Mouse (Mus musculus) cerebellum, adult 18-20 months (tissue): ENCODE measurements around the gene Klhl31.

ENCODE experiments used
- DNase-seq, 2 experiments: peaks; one replicate each; pipeline ENCODE4 v3.0.0; 2021

The Klhl31 gene

DNA sequence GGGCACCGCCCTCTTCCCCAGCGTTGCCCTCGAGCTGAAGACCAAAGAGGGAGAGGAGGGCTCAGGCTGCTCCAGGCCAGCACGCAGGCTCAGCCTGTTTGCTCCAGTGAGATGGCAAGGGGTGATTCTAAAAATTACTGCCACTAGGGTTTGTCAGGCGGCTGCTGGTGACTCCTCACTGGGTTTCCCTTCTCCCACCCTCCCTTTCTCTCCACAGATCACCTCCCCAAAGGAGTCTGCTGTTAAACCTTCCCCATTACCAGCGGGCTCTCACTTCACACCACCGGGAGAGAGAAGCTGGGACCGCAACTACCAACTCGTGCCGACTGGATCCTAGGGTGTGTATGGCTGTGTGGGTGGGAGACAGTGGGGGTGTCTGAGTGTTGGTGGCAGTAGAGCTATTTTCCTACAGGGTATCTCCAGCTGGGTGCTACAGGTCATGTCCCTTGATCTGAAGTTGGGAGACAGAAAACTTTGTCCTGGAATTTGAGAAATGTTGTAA, at the start of gene Klhl31:
Gene Klhl31 (plus strand): TSS at position 51 of the 502 bp plus-strand sequence.
- no peak for DNase-seq

DNA sequence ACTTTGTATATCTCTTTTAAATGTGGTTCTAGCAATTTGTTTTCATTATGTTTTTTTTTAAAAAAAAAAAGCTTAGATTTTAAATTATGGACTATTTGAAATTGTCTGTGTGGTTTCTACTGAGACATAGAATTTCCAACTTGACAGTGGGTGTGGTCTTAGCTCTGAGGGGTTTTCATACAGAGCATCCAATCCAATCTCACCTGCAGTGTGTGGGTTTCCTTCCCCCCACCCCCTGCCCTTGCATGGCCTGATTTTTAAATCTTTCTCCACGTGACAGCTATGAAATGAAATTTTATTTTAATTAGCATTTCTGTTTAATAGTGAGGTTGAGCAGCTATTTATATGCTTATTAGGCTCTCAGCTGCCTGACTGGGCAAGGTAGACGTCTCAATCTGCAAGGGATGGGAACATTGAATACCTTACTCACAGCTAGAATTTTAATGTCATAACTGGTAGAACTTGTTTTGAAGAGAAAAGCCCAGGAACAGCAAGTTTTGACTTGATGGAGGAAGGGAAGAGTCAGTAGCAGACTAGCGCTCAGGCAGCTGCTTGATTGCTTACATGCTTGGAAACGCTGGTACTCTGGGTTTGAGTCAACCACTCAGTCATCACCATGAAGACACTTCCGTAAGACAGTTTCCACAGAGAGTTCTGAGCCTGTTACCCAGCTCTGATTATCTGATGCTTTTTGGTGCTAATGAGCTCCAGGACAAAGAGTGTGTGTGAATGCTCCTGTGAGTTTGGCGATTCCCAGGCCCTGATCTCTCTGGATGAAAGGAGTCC, 49.3 kb upstream of the Klhl31 start:
- no peak for DNase-seq

DNA sequence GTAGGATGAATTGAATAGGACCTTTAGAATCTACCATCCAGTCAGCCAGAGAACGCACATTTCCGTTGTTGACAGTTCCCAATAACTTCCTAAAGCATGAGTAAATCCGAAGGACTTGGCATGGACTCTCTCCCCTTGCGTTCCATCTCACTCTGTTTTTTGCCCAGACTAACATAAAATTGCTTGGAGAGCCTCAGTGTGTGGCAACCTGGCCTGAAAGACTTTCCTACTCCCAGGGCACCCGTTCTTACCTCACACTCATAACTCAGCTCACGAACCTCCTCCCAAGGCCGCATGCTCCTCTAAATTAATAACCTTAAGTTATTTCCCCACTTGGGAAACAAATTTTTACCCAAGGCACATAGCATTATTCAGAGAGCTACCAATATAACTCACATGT, 48.7 kb upstream of the Klhl31 start:
- DNase-seq = no peak

DNA sequence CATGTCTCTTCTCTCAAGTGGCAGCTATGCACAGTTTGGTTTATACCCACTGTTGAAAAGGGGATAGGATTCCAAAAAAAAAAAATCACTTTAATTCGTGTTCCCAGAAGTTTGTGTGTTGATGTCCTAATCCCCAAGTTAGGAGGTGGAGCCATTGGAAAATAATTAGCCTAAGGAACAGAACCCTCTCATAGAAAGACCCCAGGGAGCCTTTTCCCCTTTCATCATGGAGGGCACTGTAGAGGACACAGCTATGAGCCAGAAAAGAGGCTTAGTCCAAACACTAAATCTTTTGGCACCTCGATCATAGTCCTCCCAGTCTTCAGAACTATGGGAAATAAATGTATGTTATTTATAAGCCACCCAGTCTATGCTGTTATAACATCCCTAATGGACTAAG, 46.8 kb upstream of the Klhl31 start:
- DNase-seq = no peak

DNA sequence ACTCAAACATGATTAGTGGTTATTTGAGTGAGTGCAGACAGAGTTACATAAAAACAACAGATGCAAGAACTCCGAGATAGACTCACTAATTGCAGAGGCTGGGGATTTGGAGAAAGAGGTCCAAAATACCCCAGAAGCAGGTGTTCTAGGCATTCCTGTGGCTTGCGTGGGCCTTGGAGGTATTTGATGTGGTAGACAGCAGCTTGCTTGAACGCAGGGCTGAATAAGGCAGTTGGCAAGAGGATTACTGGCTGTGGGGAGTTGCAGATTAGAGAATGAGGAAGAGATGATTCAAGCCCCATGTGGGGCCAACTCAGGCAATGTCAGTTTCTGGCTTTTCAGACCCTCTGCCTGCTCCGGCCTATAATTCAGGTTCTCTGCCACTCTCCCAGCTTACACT, 43.9 kb upstream of the Klhl31 start:
- no peak for DNase-seq

DNA sequence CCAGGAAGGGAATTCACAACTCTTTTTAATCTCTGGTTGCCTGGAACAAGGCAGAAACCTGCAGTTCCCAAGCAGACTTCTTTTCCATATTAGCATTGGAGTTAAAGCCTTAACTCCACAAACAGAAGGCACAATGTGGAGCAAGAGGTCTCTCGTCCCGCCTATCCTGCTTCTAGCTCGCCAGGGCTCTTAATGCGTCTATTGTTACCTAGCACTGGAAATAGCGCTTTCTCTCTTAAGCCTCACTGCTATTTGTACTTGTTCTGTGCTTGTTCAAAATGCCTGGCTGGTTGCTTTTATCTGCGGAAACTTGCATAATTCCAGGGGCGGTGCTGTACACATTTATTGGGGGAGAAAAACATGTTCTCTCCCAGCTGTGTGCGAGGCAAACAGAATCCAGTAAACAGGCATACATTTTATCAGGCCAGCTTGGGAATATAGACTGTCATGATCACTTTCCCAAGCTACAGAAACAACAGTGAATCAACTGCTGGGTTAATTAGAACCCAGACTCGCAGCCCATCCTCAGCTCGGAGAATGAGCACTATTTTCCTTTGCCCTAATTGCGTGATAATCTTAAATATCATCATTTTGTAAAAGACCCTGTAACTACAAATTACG, 41.2 kb upstream of the Klhl31 start:
- DNase-seq = no peak

DNA sequence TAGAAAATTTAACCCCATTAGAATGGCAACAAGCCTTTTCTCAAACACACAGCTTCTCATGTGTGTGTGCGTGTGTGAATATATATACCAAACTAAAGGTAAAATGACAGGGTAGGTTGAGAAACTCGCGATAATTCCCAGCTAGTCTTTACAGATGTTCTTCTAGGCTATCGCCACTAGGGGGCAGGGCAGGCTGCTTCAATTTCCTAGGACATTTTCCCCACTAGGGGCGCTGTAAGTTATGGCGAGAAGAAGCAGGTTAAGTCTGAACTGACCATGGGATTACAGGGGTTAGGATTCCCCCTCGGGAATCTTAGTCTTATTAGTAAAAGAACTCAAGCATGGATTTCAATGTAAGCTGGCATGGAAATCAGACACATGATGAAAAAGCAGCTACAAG, 39.9 kb upstream of the Klhl31 start:
- DNase-seq = peak; percentile 60 to 81

DNA sequence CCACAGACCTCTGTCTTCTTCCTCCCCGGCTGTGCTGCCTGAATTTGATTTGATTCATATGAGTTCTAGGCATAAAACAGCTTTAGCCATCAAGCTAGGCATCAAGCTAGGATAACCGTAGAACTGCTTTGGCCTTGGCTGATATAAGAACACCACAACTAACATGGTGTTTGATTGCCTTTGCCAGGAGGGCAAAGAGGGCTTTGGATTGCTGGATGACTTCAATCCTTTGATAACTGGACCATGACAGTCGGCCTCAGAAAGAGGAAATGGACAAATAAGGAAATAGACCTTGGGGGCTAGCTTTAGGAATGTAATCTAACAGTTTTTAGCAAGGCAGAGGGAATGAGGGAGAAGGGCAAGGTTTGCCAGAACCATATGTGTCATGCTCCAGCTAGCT, 37.7 kb upstream of the Klhl31 start:
- no peak for DNase-seq

DNA sequence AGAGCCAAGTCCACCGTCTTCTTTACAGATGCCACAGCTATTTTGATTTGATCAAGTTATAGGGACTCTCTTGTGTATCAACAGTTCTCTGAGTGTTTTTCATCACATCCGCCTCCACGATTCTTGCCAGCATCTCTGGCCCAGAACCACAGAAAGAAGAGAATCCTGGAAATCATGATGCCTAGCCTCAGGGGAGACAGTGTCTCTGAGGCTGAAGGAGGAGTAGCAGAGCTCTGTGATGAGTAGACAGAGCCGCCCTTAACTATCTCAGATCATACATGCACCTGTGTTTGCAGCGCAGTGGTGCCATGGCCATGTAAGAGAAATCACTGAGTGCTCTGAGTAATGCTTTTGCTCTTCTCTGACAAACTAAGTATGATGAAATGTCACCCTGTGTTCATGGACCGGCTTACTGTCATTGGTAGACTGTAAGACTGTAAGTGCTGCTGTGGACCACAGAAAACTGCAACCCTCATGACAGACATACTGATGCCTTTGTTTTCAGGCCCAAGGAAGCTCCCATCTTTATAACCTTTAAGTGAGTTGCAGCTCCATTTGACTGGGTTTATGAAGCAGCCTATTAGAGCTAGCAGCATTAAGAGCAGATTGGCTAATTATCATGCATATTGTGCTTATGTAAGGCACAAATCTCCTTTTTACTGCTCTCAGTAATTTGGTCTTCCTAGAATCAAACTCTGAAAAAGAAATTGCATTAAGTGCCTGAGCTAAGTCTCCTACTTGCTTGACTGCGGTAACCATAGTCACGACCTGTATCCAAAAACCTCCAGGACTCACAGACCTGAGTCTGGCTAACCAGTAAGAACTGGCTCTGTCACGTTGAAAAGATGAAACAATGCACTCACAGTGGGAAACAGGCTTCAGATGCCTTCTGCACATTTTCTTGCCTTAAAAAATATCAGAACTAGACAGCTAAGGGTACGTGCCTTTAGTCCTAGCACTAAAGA, 33.7 kb upstream of the Klhl31 start:
- no peak for DNase-seq

DNA sequence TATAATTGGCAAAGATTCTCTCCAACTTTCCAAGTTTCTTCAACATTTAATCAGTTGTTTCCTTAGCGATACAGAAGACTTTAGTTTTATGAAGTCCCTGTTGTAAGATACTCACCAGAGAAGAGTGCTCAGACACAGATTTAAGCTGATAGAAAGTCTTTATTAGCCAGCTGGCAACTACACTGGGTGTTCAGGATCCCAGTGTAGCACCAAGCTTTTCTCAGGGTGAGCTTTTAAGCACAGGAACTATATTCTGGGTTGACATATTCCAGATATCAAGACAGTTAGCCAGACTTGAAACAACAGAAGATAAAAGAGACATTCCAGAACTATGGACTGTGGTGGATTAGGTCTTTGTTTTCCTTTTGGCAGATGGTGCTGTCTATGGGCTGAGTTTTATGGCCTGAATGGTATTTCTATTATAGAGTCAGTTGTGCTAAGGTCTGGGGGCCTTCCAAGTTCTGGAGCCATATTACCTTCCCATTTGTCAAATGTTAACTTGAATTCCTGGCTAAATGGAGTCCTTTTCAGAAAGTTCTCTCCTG, 32.3 kb upstream of the Klhl31 start:
- DNase-seq = no peak

DNA sequence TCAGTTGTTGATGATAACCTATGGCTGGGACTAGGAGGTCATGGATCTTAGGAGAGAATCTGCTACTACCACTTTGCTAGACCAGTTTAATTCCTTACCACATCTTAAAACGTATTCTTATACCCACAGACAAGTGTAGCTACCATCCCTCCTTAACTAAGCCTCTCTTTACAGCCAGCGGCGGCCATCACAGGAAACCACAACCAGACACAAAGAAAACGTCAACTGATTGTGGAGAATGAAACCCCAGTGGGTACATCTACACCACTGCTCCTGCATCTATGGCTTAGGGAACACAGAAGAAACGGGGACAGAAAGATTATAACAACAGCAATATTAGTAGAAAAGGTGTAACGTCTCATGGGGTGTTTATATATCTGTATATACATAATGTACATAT, 29.0 kb upstream of the Klhl31 start:
- DNase-seq = no peak

DNA sequence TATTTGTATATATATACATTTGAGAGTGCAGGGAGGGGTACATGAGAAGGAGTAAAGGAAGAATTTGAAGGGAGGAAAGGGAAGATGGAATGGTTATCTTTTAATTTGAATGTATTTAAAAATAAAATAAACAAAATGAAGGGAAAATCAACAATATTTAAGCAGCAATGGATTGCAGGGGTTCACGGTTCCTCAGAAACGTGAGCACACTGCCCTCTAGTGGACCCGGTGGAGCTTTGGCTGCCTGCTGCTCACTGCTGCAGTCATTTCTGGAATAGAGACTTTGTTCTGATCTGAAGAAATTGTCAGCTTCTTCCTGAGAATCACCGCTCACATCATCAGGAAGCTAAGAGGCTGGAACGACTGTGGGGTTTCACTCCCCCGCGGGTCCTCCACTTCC, 28.5 kb upstream of the Klhl31 start:
- no peak for DNase-seq

DNA sequence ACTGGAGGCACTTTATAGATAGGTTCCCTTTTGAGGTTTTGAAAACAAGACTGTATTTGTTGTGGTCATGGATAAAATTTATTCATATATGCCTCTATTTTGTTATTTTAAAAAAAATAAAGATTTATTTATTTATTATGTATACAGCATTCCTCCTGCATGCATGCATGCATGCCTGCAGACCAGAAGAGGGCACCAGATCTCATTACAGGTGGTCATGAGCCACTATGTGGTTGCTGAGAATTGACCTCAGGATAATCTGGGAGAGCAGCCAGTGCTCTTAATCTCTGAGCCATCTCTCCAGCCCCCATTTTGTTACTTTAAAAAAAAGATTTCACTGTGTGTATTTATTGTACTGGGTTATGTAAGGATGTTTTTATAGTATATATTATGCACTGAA, 25.5 kb upstream of the Klhl31 start:
- DNase-seq = no peak

DNA sequence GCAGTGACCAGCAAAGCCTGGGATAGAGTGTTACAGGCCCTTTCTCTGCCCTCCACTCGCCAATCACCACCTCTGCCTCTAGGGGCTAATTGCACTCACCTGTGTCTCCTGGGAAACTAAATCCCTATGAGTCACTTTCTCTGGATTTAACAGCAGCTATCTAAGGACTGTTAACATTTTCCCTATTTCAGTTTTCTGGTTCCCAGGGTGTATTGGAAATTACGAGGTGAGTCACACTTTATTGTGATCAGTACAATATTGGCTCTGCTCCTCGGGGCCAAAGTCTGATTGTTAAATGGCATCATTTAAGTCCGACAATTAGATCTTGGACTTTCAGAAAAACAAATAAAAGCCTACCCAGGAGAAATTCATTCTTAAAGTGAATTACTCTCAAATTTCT, 24.0 kb upstream of the Klhl31 start:
- no peak for DNase-seq

DNA sequence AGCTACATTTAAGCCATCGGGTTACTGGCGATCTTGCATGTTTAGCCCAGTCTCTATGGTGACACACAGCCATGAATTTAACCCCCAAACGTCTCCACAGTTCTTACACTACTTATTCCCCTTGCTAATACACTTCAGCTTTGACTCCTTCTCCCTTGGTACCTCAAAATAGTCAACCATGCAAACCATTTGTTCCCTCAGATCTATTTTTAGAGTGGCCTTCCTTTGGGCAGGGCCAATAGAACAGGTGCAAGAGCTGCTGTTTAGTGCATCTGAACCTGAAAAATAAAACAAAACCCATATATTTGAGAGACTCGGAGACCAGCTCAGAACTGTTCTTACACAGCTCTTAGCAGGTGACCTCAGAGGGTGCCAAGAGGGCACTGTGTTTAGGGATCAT, 20.4 kb upstream of the Klhl31 start:
- DNase-seq = no peak

DNA sequence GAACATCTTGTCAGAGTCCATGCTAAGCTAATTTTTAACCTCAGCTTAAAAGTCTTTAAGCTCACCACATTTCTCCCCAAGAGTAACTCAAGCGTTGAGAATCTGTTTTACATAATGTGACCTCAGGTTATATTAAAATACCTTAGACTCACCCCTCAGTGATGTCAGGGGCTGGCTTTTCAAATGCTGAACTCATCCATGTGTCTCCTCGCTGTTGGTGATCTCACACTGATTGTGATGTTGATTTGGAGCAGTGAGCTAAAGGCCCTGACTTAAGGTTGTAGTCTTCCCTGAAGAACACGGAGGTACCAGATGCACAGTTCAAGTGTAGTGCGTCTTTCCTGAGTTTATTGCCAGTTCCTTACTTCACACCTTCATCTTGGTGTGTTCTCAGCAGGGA, 19.5 kb upstream of the Klhl31 start:
- no peak for DNase-seq

DNA sequence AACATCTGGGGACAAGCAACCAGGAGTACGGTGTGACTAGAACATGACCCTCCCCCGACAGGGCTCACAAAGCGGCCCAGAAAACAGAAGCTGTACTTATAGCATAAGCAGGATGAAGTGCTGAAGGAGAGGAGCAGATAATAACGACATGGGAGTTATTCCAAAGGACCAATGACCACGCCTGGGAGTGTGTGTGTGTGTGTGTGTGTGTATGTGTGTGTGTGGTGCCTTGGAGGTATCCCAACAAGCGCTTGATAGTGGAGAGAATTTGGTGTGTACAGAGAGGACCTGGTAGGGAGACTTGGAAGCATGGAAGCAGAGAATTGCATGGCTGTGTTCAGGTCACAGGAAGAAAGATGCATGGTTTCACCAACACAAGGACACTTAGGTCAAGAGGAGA, 18.5 kb upstream of the Klhl31 start:
- no peak for DNase-seq

DNA sequence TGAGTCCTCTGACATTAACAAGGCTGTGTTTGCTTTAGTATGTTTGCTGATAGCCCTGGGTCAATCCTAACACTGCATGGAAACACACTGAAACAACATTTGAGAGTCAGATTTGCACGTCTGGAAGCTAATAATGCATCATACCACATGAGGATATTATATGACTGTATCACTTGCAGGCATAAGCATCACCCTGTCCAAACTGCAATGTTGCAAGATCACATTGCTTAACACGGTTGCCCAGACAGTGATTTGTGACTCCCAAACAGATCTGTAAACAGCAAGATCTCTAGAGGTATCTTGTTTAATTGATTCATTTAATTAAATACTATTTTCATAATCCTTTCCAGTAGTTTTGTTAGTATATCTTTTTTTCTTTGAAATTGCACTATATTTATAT, 17.9 kb upstream of the Klhl31 start:
- DNase-seq = no peak

DNA sequence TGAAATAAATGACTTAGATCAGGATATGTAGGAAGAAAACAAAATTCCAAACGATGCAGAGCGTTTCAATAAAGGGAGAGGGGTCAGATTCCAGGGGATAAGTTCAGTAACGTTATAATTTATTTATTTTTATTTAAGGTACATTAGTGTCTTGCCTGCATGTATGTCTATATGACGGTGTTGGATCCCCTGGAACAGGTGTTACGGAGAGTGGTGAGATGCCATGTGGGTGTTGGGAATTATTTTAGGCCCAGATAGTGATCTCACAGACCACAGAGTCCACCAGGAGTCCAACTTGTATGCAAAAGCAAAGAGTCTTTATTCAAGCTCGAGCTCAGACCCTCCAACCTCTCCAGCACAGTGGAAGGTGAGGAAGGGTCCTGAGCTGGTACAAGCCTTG, 16.2 kb upstream of the Klhl31 start:
- DNase-seq = no peak

DNA sequence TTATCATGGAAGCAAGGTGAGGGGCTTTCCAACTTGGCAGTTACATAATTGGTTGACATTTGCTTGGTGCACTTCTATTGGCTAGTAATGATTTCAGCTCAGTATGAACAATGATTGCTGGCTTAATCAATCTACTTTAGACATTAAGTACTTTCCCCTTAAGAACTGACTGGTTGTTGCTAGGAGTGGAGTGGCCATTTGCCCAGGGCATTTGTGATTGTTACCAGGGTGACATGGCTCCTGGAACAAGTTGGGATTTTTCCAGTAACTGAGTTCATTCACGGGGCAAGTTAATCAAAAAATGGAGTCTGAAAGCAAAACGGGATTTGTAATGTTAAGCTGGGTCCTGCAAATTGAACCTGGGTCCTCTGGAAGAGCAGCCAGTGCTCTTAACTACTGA, 15.8 kb upstream of the Klhl31 start:
- no peak for DNase-seq

DNA sequence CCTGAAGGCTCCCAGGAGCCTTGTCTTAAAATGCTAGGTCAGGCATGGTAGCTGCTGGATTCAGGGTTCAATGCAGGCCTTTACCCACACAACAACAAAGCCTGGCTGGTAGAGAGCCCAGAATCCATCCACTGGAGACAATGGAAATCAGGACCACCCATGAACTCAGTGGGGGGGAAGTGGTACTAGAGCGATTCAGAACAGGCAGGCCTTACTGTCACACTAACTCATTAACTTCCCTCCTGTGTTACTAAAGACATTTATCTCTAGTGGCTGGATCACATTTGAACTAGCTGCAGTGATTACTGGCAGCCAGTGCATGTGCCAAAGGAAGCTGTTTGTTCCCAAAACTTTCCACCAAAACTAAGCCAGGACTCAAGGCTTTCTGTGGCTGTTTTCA, 13.4 kb upstream of the Klhl31 start:
- DNase-seq = no peak

DNA sequence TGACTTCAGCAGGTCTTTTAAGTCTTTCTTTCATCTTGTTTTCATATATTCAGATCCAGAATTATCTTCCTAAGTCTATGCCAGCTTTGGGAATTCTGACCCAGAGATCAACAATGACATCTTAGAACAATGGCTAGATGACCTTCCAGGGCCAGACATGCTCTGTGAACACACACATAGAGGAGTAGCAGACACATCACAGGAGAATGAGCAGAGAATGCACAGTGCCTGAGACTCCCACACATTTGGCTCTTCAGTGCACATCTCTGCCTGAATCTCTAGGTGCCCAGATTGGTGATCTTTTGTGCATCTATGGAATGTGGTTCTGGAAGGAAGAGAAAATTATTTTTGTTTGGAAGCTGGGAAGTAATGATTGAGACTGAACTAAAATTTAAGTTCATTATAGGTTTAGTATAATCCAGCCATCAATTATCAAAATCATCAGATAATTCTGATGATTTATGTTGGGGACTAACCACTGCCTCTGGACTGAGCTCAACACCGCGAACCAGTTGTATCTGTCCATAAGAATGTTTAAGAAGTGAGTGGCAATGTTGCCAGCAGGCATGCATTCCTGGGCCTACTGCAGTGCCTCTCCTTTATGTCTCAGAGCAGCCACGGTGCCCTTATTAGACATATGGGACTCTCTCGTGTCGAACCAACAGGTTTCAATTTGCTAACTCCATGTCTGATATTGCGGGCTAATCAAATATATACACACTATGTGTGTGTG, 12.8 kb upstream of the Klhl31 start:
- DNase-seq = no peak

DNA sequence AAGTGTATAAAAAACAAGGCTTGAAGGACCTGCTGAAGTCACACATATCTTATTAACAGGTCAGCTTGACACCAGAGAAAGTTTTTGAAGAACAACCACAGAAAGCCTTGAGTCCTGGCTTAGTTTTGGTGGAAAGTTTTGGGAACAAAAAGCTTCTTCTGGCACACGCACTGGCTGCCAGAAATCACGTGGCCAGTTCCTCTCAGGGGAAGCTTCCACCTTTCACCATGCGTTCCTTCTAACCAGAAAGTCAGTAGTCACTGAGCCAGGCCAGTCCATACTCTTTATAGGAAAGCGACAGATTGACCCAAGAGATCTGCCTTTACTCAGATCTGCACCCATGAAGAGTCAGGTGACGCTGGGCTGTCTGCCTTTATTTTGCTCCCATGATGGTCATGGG, 12.1 kb upstream of the Klhl31 start:
- DNase-seq = no peak
